Mouse (Mus musculus): ENCODE measurements around the gene Pkhd1. TPM values are rescaled to one million over a fixed set of nuclear protein-coding genes. Genes with fewer than 3 reads are reported as not detected.

Pkhd1 gene
- polyA plus RNA-seq, 1 experiment from 2014 or later, result 0.16 TPM

DNA sequence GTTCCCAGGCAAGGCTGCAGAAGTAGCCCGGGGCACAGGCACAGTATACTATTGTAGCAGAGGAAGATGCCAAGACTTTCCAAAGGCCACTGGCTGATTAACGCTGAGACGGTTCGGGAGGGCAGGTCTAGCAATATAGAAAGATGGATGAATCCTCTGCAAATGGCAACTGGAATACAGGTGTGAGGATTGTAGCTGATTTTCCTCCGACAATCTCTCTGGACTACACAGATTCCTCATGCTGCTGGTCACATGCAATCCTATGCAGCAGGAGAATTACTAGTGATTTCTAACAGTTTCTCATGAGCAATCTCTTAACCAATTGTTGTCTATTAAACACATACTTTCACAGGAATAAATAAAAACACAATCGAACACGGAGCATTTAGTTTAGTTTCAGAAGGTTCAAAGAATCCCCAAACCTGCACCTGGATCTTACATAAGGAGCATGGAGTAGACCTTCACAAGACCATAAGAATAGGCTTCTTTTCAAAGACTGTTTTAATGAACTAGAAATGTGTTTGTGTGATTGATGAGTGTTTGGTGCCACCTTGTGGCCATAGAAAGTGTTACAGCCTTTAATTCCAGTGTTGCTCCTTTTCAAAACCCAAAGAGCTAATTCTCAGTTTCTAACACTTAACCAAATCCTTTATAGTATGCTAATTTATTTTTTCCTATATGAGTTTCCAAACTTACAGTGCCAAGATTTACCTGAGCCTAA lies 104.3 kb downstream of the Pkhd1 start:
- no peaks in the 10 kb centered on the region for H3K4me1 ChIP-seq (replicated peaks; ENCODE audit: control insufficient read depth, insufficient read depth, low read length)
- WGBS, result 69% methylated on average over 7 of the region's 7 CpGs
- H3K27me3 ChIP-seq (replicated peaks; ENCODE audit: control insufficient read depth, insufficient read depth, low read length), result no peaks in the 10 kb centered on the region
- TF ChIP-seq CTCF (IDR thresholded peaks at IDR 0.05; ENCODE audit: low read depth), result peak; percentile 84
- no peak for ATAC-seq
- H3K9ac ChIP-seq (ENCODE audit: low read depth, low read length), result no peak overlapping the region
- no peak overlapping the region for H3K27ac ChIP-seq (ENCODE audit: low read depth, low read length)
- no peak overlapping the region for H3K4me2 ChIP-seq (replicated peaks; ENCODE audit: low read depth)
- H3K4me3 ChIP-seq (ENCODE audit: low read depth, low read length), result no peak overlapping the region
- no peaks in the 10 kb centered on the region for H3K9me3 ChIP-seq (ENCODE audit: control insufficient read depth)
- no peaks in the 10 kb centered on the region for H3K36me3 ChIP-seq (ENCODE audit: control insufficient read depth, insufficient read depth)

DNA sequence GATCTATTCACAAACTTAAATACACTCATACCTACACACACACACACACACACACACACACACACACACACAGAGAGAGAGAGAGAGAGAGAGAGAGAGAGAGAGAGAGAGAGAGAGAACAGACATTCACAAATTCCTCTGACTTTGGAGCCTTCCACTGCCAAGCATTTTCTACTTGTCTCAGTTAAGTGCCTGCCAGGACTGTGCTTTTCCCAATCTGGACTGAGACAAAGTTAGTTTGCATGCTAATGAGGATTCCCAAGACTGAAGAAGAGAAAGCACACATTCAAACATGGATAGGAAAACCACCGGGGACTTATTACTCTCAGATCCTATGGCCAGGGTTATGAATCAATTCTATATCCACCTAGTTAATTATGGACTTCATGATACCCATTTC lies 118.9 kb downstream of the Pkhd1 start:
- Histone ChIP-seq H3K4me1 (replicated peaks; ENCODE audit: control insufficient read depth, insufficient read depth, low read length) (no peaks in the 10 kb centered on the region), H3K36me3 (ENCODE audit: control insufficient read depth, insufficient read depth) (no peaks in the 10 kb centered on the region), H3K27ac (ENCODE audit: low read depth, low read length) (no peak overlapping the region), H3K9ac (ENCODE audit: low read depth, low read length) (no peak overlapping the region), H3K9me3 (ENCODE audit: control insufficient read depth) (no peaks in the 10 kb centered on the region), H3K4me2 (replicated peaks; ENCODE audit: low read depth) (no peak overlapping the region), H3K4me3 (ENCODE audit: low read depth, low read length) (no peak overlapping the region), H3K27me3 (replicated peaks; ENCODE audit: control insufficient read depth, insufficient read depth, low read length) (no peaks in the 10 kb centered on the region)
- 83% methylated on average over 1 of the region's 1 CpGs for whole genome bisulfite sequencing
- no peak for ATAC-seq
- TF ChIP-seq CTCF (IDR thresholded peaks at IDR 0.05; ENCODE audit: low read depth), result no peak

DNA sequence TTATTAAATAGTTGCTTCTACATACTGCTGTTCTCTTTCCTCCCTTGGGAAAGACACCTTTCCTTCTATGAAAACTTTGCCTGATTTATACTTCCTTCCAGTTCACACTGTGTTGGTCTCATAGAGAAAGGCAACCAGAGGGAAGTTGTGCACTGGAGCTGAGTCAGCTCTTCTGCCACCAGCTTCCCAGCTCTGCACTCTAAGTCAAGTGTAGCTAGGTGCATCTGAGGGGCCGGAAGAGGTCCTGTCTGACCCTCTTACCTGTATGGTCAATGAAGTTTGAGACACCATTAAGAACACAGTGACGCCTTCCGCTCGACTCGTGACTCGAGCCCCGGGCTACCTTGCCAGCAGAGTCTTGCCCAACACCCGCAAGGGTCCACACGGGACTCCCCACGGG lies 131.8 kb downstream of the Pkhd1 start:
- no peak for ATAC-seq
- WGBS, result 98% methylated on average over 9 of the region's 10 CpGs
- TF ChIP-seq CTCF (IDR thresholded peaks at IDR 0.05; ENCODE audit: low read depth), result no peak

DNA sequence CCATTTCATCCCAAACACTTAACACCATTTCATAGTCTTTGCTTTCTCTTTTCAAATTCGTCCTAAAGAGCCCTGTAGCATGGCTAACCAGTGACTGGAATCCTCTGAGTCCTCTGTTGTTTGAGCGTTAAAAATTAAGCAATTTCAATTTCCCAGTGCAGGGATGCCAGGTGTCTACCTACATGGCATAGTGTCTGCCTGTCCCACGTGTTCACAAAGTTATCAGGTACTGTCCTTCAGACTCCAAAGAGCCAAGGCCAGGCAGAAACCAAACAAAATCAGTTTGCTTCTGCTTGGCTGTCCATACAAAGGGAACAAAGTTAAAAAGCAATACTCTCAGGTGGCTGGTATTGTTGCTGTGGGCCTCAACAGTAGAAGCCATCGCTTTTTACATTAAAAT lies 136.0 kb downstream of the Pkhd1 start:
- H3K27ac ChIP-seq (ENCODE audit: low read depth, low read length), result no peak overlapping the region
- H3K27me3 ChIP-seq (replicated peaks; ENCODE audit: control insufficient read depth, insufficient read depth, low read length), result no peaks in the 10 kb centered on the region
- no peak overlapping the region for H3K4me3 ChIP-seq (ENCODE audit: low read depth, low read length)
- no peaks in the 10 kb centered on the region for H3K9me3 ChIP-seq (ENCODE audit: control insufficient read depth)
- TF ChIP-seq CTCF (IDR thresholded peaks at IDR 0.05; ENCODE audit: low read depth), result no peak
- WGBS, result 73% methylated on average over 4 of the region's 4 CpGs
- H3K9ac ChIP-seq (ENCODE audit: low read depth, low read length), result no peak overlapping the region
- no peaks in the 10 kb centered on the region for H3K4me1 ChIP-seq (replicated peaks; ENCODE audit: control insufficient read depth, insufficient read depth, low read length)
- H3K36me3 ChIP-seq (ENCODE audit: control insufficient read depth, insufficient read depth), result no peaks in the 10 kb centered on the region
- ATAC-seq, result no peak
- no peak overlapping the region for H3K4me2 ChIP-seq (replicated peaks; ENCODE audit: low read depth)

More for the DNA sequence above, 131.8 kb downstream of the Pkhd1 start:
- Histone ChIP-seq H3K9ac (ENCODE audit: low read depth, low read length) (no peak overlapping the region), H3K36me3 (ENCODE audit: control insufficient read depth, insufficient read depth) (no peaks in the 10 kb centered on the region), H3K9me3 (ENCODE audit: control insufficient read depth) (no peaks in the 10 kb centered on the region), H3K4me1 (replicated peaks; ENCODE audit: control insufficient read depth, insufficient read depth, low read length) (no peaks in the 10 kb centered on the region), H3K4me3 (ENCODE audit: low read depth, low read length) (no peak overlapping the region), H3K27me3 (replicated peaks; ENCODE audit: control insufficient read depth, insufficient read depth, low read length) (no peaks in the 10 kb centered on the region), H3K27ac (ENCODE audit: low read depth, low read length) (no peak overlapping the region), H3K4me2 (replicated peaks; ENCODE audit: low read depth) (no peak overlapping the region)

DNA sequence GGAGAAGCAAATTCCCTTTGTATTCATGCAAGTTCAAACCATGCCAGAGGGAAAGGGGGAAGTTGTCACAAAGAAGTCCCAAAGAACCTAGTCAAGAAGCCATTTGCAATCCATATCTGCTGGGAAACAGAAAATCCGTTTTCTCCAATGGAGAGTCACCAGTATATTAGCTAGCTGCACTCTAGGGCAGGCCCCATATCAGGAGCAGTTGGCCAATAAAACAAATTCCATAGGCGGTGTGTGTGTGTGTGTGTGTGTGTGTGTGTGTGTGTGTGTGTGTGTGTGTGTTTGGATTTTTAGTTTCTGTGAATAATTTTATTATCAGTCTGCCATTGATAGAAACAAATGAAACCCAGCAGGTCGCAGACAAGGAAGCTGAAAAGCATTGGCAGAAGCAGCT lies 139.2 kb downstream of the Pkhd1 start:
- no peak overlapping the region for H3K9ac ChIP-seq (ENCODE audit: low read depth, low read length)
- WGBS, result 55% methylated on average over 3 of the region's 3 CpGs
- H3K4me1 ChIP-seq (replicated peaks; ENCODE audit: control insufficient read depth, insufficient read depth, low read length), result no peaks in the 10 kb centered on the region
- no peak for TF ChIP-seq CTCF (IDR thresholded peaks at IDR 0.05; ENCODE audit: low read depth)
- H3K4me3 ChIP-seq (ENCODE audit: low read depth, low read length), result no peak overlapping the region
- no peak overlapping the region for H3K27ac ChIP-seq (ENCODE audit: low read depth, low read length)
- no peak overlapping the region for H3K4me2 ChIP-seq (replicated peaks; ENCODE audit: low read depth)
- H3K36me3 ChIP-seq (ENCODE audit: control insufficient read depth, insufficient read depth), result no peaks in the 10 kb centered on the region
- no peaks in the 10 kb centered on the region for H3K9me3 ChIP-seq (ENCODE audit: control insufficient read depth)
- H3K27me3 ChIP-seq (replicated peaks; ENCODE audit: control insufficient read depth, insufficient read depth, low read length), result no peaks in the 10 kb centered on the region
- no peak for ATAC-seq

DNA sequence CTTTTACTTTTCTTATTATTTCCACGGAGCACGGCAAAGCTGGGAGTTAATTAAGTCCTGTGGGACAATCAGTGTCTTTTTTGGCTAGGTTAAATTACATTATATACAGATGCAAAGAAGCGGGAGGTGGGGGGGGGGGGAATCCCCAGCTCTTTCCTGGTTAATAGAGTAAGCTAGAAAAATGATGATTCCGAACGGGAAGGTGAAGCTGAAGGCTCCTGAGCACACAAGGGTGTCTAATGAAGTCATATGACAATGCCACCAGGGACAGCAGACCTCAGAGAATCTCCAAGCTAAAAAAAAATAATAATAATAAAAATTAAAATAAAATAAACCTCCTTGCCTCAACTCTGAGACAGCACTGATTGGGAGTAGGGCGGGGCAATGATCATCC lies 139.6 kb downstream of the Pkhd1 start:
- no peak overlapping the region for H3K27ac ChIP-seq (ENCODE audit: low read depth, low read length)
- 18% methylated on average over 6 of the region's 6 CpGs for WGBS
- peak overlapping the region; percentile 32; the same call in 1 of the 2 replicates for H3K4me3 ChIP-seq (ENCODE audit: low read depth, low read length)
- H3K36me3 ChIP-seq (ENCODE audit: control insufficient read depth, insufficient read depth), result no peaks in the 10 kb centered on the region
- no peaks in the 10 kb centered on the region for H3K9me3 ChIP-seq (ENCODE audit: control insufficient read depth)
- H3K4me1 ChIP-seq (replicated peaks; ENCODE audit: control insufficient read depth, insufficient read depth, low read length), result no peaks in the 10 kb centered on the region
- ATAC-seq, result no peak
- H3K27me3 ChIP-seq (replicated peaks; ENCODE audit: control insufficient read depth, insufficient read depth, low read length), result no peaks in the 10 kb centered on the region
- H3K4me2 ChIP-seq (replicated peaks; ENCODE audit: low read depth), result peak overlapping the region; percentile 68
- TF ChIP-seq CTCF (IDR thresholded peaks at IDR 0.05; ENCODE audit: low read depth), result no peak
- H3K9ac ChIP-seq (ENCODE audit: low read depth, low read length), result no peak overlapping the region
